Mouse (Mus musculus): ENCODE results near the gene Gpr22. TPM values are rescaled to one million over a fixed set of nuclear protein-coding genes. Genes with fewer than 3 reads are reported as not detected.

The Gpr22 gene
- total RNA-seq, 4 experiments from 2014 or later: 7.5 to 19.6 (median 12.0) TPM

GRCm38 (mm10) chr12:31667187-31667586, 46.6 kb downstream of the Gpr22 start:
- no peak for DNase-seq

GRCm38 (mm10) chr12:31665999-31666398, 47.7 kb downstream of the Gpr22 start:
- DNase-seq: no peak

Other genes starting within 250 kb of the Gpr22 start
- gene Cbll1, start 214.3 kb downstream of the Gpr22 start, total RNA-seq (2022): 10 to 100 TPM; 16.5 to 20.3 (median 19.1) TPM
- 10 to 100 TPM in 2 of 4 experiments, 1 to 10 TPM in 2; 6.0 to 11.5 (median 9.1) TPM for gene Slc26a4, start 154.0 kb downstream of the Gpr22 start, total RNA-seq (2022)
- gene Bcap29, start 79.3 kb downstream of the Gpr22 start, total RNA-seq (2022): 10 to 100 TPM; 21.5 to 34.5 (median 28.0) TPM
- gene Dus4l, start 59.1 kb downstream of the Gpr22 start, total RNA-seq (2022): 1 to 10 TPM; 5.6 to 10.0 (median 9.0) TPM
- 10 to 100 TPM; 42.0 to 59.9 (median 57.2) TPM for gene Cog5, start 59.1 kb downstream of the Gpr22 start, total RNA-seq (2022)
- gene Hbp1, start 236.6 kb upstream of the Gpr22 start, total RNA-seq (2022): 100 to 1,000 TPM in 1 of 4 experiments, 10 to 100 TPM in 3; 84.3 to 114 (median 91.1) TPM